Mouse (Mus musculus) C2C12 (cell line): ENCODE results near the gene Fgf15. TPM values are rescaled to one million over a fixed set of nuclear protein-coding genes. Genes with fewer than 3 reads are reported as not detected.

ENCODE experiments used
- H3K27me3 ChIP-seq: one replicate; pipeline ENCODE4 v1.6.1; 2011; ENCODE audit not compliant: control insufficient read depth, insufficient read depth, insufficient read length
- H3K36me3 ChIP-seq: one replicate; pipeline ENCODE4 v1.6.1; 2011; ENCODE audit not compliant: control insufficient read depth, insufficient read depth
- H3K4me3 ChIP-seq: one replicate; pipeline ENCODE4 v1.5.1; 2011; ENCODE audit warnings: mild to moderate bottlenecking, control low read depth; ENCODE audit not compliant: poor library complexity, insufficient read depth, severe bottlenecking
- H3K79me2 ChIP-seq: one replicate; pipeline ENCODE4 v1.6.1; 2011; ENCODE audit not compliant: control insufficient read depth, insufficient read depth
- H3K79me3 ChIP-seq: one replicate; pipeline ENCODE4 v1.6.1; 2011; ENCODE audit warnings: low read depth, control low read depth
- H3ac ChIP-seq: one replicate; pipeline ENCODE3; 2011; ENCODE audit warnings: low read depth; ENCODE audit not compliant: control insufficient read depth, insufficient read length
- CEBPB ChIP-seq: IDR thresholded peaks from one replicate; pipeline ENCODE4 v1.6.1; 2011; ENCODE audit warnings: low read depth, mild to moderate bottlenecking, control low read depth, moderate library complexity
- CTCF ChIP-seq: IDR thresholded peaks from one replicate; pipeline ENCODE4 v1.5.1; 2011; ENCODE audit not compliant: control insufficient read depth, insufficient read depth, insufficient read length
- FOSL1 ChIP-seq: IDR thresholded peaks from one replicate; pipeline ENCODE4 v1.8.0; 2011; ENCODE audit warnings: mild to moderate bottlenecking, low read length; ENCODE audit not compliant: poor library complexity, insufficient read depth, severe bottlenecking
- MAX ChIP-seq: IDR thresholded peaks from one replicate; pipeline ENCODE4 v1.6.1; 2011; ENCODE audit warnings: mild to moderate bottlenecking, control low read depth
- MYOD1 ChIP-seq: IDR thresholded peaks from one replicate; pipeline ENCODE4 v1.6.1; 2011; ENCODE audit warnings: low read depth; ENCODE audit not compliant: control insufficient read depth, insufficient read length
- MYOG ChIP-seq: IDR thresholded peaks from one replicate; pipeline ENCODE4 v1.6.1; 2011; ENCODE audit not compliant: control insufficient read depth, insufficient read length; ENCODE audit errors: extremely low read depth
- USF1 ChIP-seq: IDR thresholded peaks from one replicate; pipeline ENCODE4 v1.6.1; 2011; ENCODE audit warnings: low read depth, mild to moderate bottlenecking, control low read depth, moderate library complexity
- polyA plus RNA-seq: library from polyadenylated mRNA; unstranded; fragments of >200 nt; fragmentation: generic; extraction: Trizol; gene quantifications from one replicate; pipeline ENCODE4 v1.2.1, GENCODE M21; 2012; ENCODE audit warnings: missing spikeins

The Fgf15 gene
- polyA plus RNA-seq, 1 experiment = 0.02 TPM

DNA sequence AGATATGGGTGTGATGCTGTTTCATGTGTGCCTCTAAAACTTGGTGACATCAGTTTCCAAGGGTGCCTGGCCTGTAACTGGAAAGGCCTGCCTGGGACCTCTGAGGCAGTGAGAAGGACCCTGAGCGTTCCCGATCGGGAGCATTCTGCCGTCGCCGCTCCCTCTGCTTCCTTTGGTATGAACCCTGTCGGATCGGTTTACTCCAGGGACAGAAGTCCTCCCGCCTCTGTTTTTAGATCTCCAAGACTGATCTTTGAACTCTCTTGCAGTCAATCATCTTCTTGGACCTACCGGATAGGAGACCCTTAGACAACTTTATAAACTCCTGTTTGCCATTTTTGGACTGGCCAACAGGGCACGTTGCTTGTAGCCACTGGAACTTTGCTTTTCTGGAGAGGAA, 33.1 kb upstream of the Fgf15 start:
- Histone ChIP-seq H3ac (no peak overlapping the region), H3K27me3 (peaks cover 62% of the 10 kb centered on the region), H3K4me3 (no peak overlapping the region), H3K79me3 (no peaks in the 10 kb centered on the region), H3K79me2 (no peaks in the 10 kb centered on the region), H3K36me3 (no peaks in the 10 kb centered on the region)
- no peak for TF ChIP-seq USF1
- TF ChIP-seq MAX = no peak
- TF ChIP-seq MYOG = no peak

DNA sequence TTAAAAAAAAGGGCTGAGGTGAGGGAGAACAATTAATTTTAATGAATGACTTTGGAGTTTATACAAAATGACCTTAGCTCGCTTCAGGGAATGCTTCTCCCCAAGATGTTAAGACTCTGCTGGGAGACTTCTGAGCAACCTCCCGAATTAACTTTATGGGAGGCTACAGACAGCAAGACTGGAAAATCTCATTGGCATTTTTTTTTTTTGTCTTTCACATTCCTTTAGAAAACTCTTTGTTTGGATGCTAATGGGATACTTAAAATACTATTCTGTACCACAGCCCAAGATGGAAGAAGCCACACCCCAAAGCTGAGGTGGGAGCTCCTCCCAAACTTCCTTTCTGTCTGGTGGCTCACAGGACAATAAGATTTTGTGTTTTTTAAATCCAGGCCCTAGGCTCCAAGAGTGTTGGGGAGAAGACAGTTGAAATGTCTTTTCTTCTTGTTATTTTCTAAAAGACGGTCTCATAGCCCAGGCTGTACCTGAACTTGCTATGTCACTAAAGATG, 32.1 kb upstream of the Fgf15 start:
- no peak overlapping the region for H3K4me3 ChIP-seq
- no peak overlapping the region for H3ac ChIP-seq
- H3K79me3 ChIP-seq = no peaks in the 10 kb centered on the region
- TF ChIP-seq MYOD1 = no peak
- no peak for TF ChIP-seq MAX
- TF ChIP-seq FOSL1 = no peak
- no peak for TF ChIP-seq USF1
- TF ChIP-seq CEBPB = no peak
- no peak for TF ChIP-seq CTCF
- no peak for TF ChIP-seq MYOG
- H3K27me3 ChIP-seq = peaks cover 65% of the 10 kb centered on the region
- H3K36me3 ChIP-seq = no peaks in the 10 kb centered on the region
- no peaks in the 10 kb centered on the region for H3K79me2 ChIP-seq

DNA sequence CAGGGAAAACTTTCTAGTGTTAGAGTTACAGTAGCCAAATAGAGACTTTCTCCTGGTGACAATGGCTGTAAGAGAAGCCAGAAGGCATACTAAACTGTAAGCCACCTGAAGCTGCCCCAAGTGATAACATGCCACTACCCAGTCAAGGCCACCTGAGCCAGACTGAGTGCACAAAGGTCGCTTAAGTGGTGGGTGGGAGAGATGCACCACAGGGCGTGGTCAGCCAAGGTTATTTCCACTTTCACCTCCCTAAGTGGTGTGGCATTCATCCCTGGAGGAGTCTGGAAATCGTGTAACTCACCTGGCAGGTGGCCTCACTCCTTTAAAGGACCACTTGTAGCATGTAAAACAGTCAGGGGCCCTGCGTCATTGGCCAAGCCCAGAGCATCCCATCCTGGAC, 29.2 kb upstream of the Fgf15 start:
- Histone ChIP-seq H3K27me3 (peaks cover 48% of the 10 kb centered on the region), H3K36me3 (no peaks in the 10 kb centered on the region), H3ac (no peak overlapping the region), H3K4me3 (no peak overlapping the region), H3K79me3 (no peaks in the 10 kb centered on the region), H3K79me2 (no peaks in the 10 kb centered on the region)
- TF ChIP-seq MYOD1 (no peak), CTCF (no peak), FOSL1 (no peak), USF1 (no peak), CEBPB (no peak), MAX (no peak), MYOG (no peak)

DNA sequence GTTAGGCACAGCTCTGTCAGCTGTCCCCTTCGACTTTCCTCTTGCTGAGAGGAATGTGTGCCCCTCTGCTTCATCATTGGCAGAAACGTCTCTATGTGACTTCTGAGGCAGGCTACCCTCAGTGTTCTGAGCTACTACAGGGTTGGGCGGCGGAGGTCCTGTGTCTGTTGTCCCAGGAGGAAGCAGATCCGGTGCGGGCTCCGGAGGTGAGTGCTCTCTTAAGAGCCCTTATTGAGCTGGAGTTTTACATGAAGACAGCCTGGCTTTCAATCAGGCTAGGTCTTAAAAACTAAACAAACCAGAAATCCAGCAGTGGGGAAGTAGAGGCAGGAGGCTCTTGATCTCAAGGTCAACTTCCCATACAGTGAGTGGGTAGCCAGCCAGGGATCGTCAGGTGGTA, 28.7 kb upstream of the Fgf15 start:
- H3K27me3 ChIP-seq = peaks cover 43% of the 10 kb centered on the region
- no peak overlapping the region for H3K4me3 ChIP-seq
- no peak overlapping the region for H3ac ChIP-seq
- no peaks in the 10 kb centered on the region for H3K79me3 ChIP-seq
- no peaks in the 10 kb centered on the region for H3K79me2 ChIP-seq
- H3K36me3 ChIP-seq = no peaks in the 10 kb centered on the region
- TF ChIP-seq USF1 (no peak), FOSL1 (no peak)

DNA sequence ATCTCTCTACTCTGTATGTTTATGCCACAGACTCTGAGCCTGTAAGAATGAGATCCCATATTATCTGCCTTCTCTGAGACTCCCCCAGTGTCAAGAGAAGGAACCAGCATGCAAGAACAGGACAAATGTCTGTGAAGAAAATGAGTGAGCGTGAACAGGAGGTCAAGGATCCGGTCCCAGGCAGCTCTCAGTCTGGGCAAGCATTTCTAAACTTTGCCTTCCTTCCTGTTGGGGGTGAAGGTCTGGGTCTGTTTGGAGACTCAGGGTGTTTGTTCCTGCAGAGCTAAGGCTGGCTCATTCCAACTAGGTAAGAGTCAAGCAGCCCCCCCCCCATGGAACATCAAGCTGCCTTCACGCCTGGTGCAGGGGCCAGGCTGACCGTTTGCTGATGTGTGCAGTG, 23.9 kb upstream of the Fgf15 start:
- H3ac ChIP-seq = no peak overlapping the region
- H3K36me3 ChIP-seq = no peaks in the 10 kb centered on the region
- no peaks in the 10 kb centered on the region for H3K79me3 ChIP-seq
- H3K79me2 ChIP-seq = no peaks in the 10 kb centered on the region
- no peak overlapping the region for H3K4me3 ChIP-seq
- TF ChIP-seq USF1 = no peak
- TF ChIP-seq MYOG = no peak
- TF ChIP-seq MYOD1 = no peak
- TF ChIP-seq CEBPB = no peak
- no peak for TF ChIP-seq MAX
- TF ChIP-seq FOSL1 = no peak
- TF ChIP-seq CTCF = no peak
- H3K27me3 ChIP-seq = peaks cover 43% of the 10 kb centered on the region

DNA sequence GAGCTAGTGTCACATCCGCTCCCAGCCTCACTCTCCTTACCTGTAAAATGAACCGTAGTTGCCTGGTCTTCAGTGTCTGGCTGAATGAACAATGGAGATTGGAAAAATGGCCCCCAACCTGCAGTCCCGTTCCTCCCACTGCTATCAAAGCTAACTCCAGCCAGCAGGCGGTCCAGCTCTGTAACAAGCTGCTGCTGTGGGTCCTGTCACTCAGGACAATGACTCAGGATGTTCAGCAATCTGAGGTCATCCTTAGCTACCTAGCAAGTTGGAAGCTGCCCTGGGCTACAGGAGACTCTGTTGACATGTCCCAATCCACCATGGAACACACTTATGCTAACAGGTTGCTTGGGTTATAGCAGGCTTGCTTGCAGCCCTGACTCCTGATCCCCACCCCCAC, 23.2 kb upstream of the Fgf15 start:
- no peak overlapping the region for H3K4me3 ChIP-seq
- no peaks in the 10 kb centered on the region for H3K79me2 ChIP-seq
- H3K79me3 ChIP-seq = no peaks in the 10 kb centered on the region
- H3K36me3 ChIP-seq = no peaks in the 10 kb centered on the region
- peaks cover 40% of the 10 kb centered on the region for H3K27me3 ChIP-seq
- no peak for TF ChIP-seq USF1
- H3ac ChIP-seq = no peak overlapping the region

DNA sequence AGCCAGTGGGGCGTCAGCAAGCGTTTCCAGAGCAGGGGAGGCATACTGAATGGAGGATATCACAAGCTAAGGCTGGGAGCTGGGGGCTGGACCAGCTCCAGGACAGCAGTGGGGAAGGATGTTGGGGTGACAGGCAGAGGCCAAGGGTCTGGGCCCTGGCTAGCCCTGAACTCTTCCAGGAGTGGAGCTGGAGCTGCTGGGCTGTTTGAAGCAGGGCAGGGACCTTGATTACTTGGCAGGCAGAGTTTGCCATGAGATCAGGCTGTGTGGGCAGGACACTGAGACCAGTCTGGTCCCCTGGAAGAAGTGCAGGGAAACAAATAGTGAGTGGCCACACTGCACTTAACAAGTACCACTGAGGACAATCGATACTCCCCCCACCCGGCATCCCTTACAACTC, 22.1 kb upstream of the Fgf15 start:
- no peak overlapping the region for H3K4me3 ChIP-seq
- H3K27me3 ChIP-seq = peaks cover 37% of the 10 kb centered on the region
- TF ChIP-seq MYOG (no peak), CEBPB (no peak), CTCF (no peak), USF1 (no peak)

More for the DNA sequence above, 22.1 kb upstream of the Fgf15 start:
- H3K79me3 ChIP-seq = no peaks in the 10 kb centered on the region
- H3K79me2 ChIP-seq = no peaks in the 10 kb centered on the region
- no peaks in the 10 kb centered on the region for H3K36me3 ChIP-seq
- no peak overlapping the region for H3ac ChIP-seq
